Mouse (Mus musculus) left cerebral cortex, postnatal 14 days (tissue): ENCODE data around the gene 1110059E24Rik. TPM values are rescaled to one million over a fixed set of nuclear protein-coding genes. Genes with fewer than 3 reads are reported as not detected.

ENCODE experiments used
- DNase-seq, 2 experiments: peaks; one replicate each; pipeline ENCODE4 v3.0.0; 2021 to 2022; ENCODE audit warnings: low spot score in 2 of 2, mixed read lengths in 1 of 2
- intact Hi-C: fragments of 180-260 bp; cut with DNase I; formaldehyde crosslinking; loops from one replicate; pipeline ENCODE4 v1.15.1; 2025
- total RNA-seq, 2 experiments: library from RNA; stranded (reverse); gene quantifications; 2 replicates each; pipeline ENCODE4 v1.2.3; 2021

1110059E24Rik gene
- total RNA-seq, 2 experiments from 2014 or later: 19.8 to 22.6 TPM

DNA sequence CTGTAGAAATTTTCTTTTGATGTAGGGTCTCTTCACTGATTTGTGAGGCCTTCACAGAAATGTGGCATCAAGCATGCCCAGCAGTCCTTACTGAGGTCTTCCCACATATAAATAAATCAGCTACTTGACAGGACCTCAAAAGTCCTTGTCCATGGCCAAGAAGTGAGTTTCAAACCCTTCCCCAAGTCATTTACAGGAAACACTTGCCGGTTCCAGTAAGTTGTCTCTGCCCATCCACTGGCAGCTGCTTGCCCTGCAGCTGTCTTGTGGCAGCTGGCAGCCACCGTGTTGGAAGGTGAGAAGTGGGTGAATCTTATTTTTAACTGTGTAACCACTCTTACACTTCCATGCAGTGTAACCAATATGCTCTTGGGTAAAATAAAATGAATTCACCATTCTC lies 66.9 kb downstream of the 1110059E24Rik start:
- DNase-seq: no peak
- intact Hi-C loops: no loop called here

DNA sequence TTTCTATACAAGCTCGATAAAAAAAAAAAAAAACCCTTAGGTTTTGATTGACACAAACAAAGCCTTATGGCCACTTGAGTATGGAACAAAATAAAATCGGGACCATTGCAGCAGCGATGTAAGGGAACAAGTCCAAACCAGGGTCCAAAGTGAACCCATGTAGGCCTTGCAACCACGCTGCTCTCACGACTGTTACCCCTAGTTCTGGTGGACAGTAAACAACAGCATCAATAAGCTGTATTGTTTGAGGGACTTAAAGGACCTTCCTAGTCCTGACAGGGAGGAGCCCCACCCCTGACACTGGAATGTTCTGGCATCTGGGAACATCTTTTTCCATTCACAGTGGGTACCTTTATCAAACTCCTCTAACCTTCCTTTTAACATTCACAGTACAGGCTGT lies 68.8 kb downstream of the 1110059E24Rik start:
- intact Hi-C loops: no loop called here
- no peak for DNase-seq

DNA sequence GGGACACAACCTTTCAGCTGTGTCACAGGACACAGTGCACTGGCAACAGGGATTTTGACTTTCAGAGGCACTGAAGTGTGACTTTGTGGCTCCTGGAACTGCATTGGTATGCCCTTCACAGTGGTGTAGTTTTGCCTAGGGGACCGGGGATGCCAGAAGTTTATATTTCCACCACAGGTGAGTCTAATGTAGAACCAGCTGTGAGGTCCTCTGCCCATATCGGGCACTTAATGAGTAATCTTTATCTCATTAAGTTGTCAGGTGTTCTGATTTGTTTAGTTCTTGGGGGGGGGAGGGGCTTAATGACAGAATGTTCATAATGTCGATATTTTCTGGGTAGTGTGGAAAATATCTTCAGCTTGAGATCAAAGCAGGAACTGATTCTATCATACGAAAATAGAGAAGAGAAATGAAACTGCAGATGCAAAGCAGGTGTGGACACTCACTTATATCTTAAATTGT lies 69.2 kb downstream of the 1110059E24Rik start:
- intact Hi-C loops: no loop called here
- no peak for DNase-seq

DNA sequence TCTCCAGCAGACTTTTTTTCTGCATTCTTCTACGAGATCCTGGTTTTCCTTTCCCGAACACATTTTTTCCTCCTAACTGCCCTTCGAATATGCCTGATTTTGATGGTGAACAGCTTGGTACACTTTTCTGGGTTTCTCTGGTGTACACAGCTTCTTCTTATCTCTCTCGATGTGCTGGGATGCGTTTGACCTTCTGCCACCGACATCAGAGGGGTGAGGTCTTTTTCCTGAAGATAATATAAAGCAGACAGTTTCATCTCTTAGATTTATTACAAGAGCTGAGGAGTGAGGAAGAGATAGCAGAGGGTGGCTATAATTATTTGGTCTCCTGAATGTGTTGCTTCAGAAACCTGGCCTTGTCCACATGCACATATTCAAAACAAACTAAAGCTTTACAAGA lies 71.4 kb downstream of the 1110059E24Rik start:
- intact Hi-C loops: no loop called here
- no peak for DNase-seq

DNA sequence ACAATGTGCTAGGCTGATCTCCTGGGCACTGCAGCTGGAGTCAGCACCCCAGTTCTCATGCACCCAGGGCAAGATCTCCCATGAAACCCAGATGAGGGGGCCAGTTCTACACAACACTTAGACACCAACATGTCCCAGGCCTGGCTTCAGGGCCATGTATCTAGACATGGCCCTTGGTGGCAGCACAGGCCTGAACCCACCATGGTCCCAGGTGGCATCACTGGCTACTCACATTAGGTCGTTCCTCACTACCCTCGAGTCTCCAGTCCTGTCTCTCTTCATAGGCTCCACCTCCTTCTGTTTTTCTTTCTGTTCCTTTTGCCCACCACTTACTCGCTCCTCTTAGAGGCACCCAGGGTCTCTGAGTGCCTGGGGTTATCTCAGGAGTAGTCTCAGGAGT lies 72.9 kb downstream of the 1110059E24Rik start:
- intact Hi-C loops: no loop called here
- DNase-seq: no peak

DNA sequence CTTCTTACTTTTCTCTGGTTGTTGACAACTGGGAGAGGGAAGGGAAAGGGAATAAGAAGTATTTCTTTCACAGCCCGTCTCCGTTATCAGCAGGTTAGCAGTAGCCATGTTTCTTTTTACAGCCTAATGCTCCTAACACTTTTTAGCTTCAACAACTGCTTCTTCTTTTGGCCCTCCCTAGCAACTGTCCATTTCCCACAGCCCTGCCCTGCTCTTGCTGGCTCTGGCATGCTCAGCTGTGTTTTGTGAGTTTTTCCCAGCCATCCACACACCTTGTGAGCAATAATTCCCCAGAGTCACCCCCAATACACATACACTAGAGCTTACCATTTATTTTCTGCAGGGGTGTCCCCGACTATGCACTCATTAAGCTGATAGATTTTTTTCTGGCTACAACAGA lies 75.3 kb downstream of the 1110059E24Rik start:
- intact Hi-C loops: no loop called here
- no peak for DNase-seq

DNA sequence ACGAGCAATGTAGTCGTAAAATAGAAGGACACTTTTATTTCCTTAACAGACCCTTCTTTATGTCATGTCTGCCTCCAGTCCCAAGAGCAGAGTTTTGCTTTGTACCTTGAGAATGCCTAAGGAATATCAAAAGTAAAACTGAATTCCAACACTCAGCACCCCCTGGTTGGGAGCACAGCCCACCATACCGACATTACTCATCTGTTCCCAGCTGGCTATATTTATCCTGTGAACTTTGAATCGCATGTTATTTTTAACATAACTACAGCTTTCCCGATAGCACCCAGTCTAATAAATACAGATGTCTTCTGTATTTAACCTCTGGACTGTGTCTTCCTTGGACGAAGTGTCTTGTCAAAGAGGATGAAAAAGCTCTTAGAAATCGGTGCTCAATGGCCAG lies 80.8 kb downstream of the 1110059E24Rik start:
- intact Hi-C loops: loop anchor here (2.0 to 5.0 kb wide), 3 partner anchors 80 to 730 kb away; partner anchors contain the start of genes 1110059E24Rik and Abhd17b
- DNase-seq: no peak

DNA sequence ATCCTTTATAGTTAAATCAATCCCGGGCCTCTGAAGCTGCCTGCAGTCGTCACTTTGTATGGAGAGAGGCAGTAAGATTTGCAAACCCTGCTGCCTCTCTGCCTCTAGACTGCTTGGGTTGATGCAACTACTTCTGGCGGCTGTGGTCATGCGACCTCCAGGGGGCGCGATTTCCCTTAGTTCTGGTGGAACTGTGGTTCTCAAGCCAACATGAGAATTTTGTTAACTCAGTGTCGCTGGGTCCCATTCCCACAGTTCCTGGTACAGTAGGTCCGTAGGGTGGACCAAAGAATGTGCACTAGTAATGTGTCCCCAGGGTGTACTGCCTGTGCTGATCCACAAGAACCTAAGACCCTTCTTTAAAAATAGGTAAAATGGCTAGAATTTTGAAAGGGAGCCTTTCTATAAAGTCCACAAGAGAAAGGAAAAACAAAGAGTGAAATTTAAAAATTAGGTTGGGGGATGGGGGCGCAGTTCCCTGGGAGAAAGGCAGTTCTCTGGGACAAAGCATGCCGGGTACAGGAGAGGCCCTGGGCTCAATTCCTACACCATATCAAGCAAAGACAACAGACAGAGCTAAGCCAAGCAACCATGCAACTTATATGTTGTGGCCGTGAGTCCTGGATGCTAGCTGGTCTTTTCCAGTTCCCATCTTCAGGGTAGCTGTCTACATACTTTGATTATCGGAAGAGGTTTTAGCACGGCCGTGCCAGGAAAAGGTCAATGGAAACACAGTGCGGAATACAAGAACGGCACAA lies 81.4 kb downstream of the 1110059E24Rik start:
- DNase-seq: peak; percentile 83 to 88
- intact Hi-C loops: loop anchor here (2.0 to 5.0 kb wide), 3 partner anchors 81 to 731 kb away; partner anchors contain the start of genes 1110059E24Rik and Abhd17b

DNA sequence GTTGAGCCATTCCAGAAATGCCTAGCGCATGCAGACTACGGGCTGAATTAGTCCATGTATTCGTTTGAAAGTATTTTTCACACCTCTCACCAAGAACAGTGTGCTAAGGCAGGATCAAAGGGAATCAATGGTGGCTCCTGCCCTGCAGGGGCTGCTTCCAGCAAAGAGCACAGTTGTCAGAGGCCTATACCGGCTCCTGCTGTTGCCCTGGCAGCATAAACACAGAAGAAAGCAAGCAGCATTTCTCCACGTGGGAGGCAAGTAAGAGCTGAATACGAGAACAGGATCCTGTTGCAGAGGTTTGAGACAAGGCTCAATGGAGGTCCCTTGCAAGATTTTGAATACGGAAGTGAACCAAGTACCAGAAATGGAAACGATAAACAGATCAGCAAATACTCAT lies 82.0 kb downstream of the 1110059E24Rik start:
- intact Hi-C loops: loop anchor here (2.0 to 5.0 kb wide), 3 partner anchors 82 to 732 kb away; partner anchors contain the start of genes 1110059E24Rik and Abhd17b
- DNase-seq: peak; percentile 31 to 68

DNA sequence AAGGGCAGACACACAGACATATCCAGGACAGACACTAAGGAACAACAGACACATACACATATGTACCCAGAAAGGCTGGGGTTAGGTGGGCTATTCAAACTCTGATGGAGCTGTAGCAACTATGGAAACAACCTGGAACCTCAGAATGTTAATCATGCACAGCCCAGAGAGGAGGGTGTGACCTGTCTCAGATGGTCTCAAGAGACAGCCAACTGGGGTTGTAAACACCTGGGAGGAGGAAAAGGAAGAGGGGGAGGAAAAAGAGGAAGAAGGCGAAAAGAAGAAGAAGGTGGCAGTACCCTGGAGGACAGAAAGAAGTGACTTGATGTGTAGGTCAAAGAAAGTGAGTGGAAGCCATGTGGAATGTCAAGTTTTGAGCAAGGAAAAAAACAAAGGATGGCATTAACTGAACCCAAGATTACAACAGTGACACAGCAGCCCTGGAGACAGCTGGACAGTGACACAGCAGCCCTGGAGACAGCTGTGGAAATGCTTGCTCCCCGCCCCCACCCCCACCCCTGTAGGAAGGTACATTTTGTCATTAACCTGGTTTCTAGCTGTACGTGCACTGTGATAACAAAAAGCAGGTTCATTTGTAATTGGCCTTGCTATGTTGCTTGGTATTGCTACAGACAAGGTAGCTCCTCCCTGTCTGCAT lies 84.1 kb downstream of the 1110059E24Rik start:
- intact Hi-C loops: loop anchor here (10.0 kb wide), 1 partner anchor 774 kb away; no protein-coding TSS in a partner anchor
- no peak for DNase-seq

DNA sequence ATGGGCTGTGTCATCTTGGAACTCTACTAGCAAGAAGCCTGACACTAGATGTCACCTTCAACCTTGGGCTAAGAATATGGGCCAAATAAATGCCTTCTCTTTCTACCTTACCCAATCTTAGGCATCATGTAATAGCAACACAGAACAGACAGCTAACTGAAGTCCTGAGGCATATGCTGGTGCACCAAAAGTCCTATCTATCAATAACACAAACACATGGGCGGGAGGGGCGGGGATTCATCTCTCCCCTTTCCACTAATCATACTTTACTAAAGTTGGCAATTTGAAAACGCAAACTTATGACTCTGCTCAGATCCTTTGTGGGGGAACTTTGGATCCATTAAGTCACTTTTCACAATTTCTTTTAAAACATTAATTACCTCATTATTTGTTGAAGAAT lies 84.8 kb downstream of the 1110059E24Rik start:
- DNase-seq: no peak
- intact Hi-C loops: loop anchor here (10.0 kb wide), 1 partner anchor 773 kb away; no protein-coding TSS in a partner anchor

DNA sequence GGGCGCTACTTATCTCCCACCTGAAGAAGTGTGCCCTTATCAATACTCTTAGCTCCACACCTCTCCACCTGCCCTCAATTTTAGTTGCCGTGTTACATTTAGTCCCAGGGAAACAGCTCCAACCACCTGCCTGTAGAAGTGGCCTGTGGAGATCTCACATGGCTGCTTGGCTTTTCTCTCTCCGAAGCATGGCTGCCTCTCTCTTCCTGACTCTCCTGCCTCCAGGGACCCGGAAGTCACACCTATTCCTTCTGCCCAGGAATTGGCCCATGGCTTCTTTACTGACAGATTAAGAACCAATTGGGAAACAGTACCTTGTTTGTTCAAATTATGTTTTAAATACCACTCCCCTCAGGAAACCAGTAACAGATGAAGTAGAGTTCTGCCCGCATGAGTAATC lies 86.3 kb downstream of the 1110059E24Rik start:
- DNase-seq: no peak
- intact Hi-C loops: loop anchor here (10.0 kb wide), 1 partner anchor 772 kb away; no protein-coding TSS in a partner anchor

DNA sequence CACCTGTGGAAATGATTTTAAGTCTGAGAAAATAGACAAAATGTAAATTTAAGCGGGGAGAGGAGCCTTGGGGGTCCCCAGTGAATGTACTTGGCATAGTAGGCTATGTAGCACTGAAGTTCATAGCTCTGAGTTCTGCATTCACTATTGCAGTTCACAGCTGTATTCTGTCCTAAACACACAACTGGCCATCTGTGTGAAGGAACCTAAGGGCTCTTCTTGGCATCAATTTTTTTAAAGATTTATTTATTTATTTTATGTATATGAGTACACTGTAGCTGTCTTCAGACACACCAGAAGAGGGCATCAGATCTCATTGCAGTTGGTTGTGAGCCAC lies 88.3 kb downstream of the 1110059E24Rik start:
- intact Hi-C loops: loop anchor here (1.0 to 10.0 kb wide), 4 partner anchors 92 to 770 kb away; partner anchors contain the start of gene Gda

DNA sequence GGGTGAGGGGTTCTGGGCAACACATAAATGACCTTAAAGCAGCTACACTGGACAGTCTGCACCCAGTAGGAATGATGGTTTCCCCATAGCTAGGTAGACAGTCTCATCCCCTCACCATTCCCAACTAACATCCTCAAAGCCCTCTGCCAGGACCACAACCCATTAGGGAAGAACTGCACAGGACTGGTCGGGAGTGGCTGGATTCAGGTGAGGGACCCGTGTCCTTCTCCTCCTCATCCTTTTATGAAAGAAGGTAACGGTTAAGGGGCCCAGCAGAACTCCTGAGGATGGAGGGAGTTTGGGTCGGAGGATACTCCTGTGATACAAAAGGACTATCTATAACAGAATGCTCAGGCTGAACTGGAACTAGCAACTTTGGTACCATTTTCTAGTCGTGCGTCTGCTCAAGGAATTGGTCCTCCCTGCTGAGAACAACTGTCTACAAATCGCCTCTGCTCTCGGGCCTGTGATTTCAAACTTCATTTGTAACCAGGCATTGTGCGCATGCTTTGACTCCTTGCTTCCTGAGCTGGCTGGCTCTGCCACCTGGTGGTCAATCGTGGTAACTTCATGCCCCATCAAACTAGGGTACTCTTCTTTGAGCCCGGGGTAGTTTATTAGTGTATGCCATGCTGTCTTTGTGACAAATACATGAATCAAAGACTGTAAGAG lies 88.9 kb downstream of the 1110059E24Rik start:
- intact Hi-C loops: loop anchor here (1.0 to 10.0 kb wide), 4 partner anchors 92 to 769 kb away; partner anchors contain the start of gene Gda
- DNase-seq: peak; percentile 87 to 92

More for the DNA sequence above, 88.3 kb downstream of the 1110059E24Rik start:
- DNase-seq: no peak

DNA sequence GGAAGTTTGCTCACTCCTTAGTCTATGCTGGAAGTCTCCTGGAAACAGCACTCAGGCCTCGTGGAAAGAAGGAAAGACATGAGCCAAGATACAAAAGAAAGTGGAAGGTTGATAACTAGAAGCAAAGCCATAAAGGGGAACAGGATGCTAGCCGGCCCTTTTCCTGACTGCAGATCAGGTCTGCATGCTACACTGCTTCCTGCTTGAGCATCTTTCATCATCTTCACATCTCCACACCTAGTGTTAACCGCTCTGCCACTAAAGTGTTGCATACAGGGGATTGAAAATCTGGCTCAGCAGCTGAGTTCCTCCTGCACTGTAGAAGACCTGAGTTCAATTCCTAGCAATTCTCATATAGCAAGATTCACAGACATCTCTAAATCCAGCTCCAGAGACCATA lies 89.8 kb downstream of the 1110059E24Rik start:
- intact Hi-C loops: loop anchor here (5.0 to 10.0 kb wide), 3 partner anchors 91 to 768 kb away; partner anchors contain the start of gene Gda
- no peak for DNase-seq

DNA sequence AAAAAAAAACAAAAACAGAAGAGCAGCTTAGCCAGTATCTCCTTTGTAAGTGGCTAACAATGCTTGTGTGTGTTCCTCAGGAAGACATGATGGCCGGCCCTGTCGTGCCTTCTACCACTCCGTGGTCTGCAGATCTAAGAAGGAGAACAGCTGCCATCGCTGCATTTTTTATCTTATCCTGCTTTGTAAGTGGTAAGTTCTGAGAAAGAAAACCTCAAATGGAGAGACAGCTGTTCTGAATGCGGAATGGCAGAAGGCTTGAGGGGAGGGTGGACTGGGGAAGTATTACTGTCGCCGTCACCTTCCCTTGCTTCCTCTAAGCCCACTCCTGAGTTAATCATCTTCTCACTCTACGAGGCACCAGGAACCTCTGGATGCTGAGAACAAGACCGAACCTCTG lies 100.0 kb downstream of the 1110059E24Rik start:
- intact Hi-C loops: loop anchor here (10.0 kb wide), 1 partner anchor 738 kb away; no protein-coding TSS in a partner anchor
- no peak for DNase-seq

DNA sequence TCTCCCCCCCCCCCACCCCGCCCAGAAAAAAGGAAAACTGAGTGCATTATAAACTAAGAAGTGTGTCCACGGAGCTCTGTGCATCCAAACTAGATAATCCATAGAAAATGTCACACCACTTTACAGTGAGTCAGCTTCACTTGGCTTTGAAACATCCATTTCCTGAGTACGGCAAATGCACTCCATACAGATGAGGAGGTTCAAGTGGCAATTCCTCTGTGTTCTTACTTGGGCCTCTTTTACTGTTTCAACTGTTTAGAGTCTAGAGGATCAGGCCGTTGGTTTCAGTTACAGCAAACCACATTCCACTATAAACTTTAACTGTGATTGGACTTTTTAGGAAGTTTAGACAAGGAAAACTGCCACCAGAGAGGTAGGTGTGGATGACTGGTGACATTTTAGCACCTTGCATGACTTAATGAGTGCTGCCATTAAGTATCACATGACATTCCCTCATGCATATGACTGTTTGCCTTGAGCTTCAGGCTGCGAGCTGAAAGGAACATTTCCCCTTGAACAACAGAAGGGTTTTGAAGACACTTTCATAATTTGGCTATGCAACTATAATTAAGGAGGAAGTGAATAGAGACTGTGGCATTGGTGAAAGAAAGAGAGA lies 100.7 kb downstream of the 1110059E24Rik start:
- intact Hi-C loops: loop anchor here (10.0 kb wide), 1 partner anchor 737 kb away; no protein-coding TSS in a partner anchor
- no peak for DNase-seq

DNA sequence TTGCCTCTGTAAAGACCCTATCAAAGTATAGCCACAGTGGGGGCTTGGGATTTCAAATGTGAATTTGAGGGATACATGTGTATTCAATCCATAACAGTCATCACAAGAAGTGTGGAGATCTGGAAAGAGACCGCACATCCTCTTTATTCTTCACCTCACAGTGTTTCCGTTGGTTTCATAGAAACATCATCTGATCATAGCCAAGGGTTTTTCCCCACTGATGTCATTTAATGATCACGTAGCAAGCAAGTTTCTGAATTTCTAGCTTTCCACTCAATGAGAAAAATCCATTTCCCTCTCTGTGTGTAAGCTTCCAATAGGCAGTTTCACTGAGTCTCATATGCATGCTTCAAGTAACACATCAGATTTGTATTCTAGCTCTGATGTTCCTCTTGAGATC lies 103.1 kb downstream of the 1110059E24Rik start:
- intact Hi-C loops: loop anchor here (10.0 kb wide), 1 partner anchor 735 kb away; no protein-coding TSS in a partner anchor
- no peak for DNase-seq

DNA sequence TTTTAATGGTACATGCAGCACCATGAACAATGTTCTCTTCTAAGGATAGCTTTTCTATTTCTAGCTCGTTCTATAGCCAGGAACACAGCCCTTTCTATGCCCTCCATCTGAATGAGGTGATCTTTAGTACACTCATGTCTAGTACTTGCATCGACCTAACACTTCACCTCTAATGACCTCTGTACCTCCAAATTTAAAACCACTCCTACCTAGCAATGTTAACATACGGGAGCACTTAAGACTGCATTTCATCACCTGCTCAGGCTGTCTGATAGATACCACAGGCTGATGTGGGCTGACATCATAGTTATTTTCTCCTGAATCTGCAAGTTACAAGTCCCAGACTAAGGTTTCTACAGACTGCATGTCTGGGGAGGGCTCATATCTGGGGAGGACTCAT lies 103.8 kb downstream of the 1110059E24Rik start:
- intact Hi-C loops: no loop called here
- no peak for DNase-seq
